Mouse (Mus musculus): ENCODE data around the gene Tent5c. TPM values are rescaled to one million over a fixed set of nuclear protein-coding genes. Genes with fewer than 3 reads are reported as not detected.

The Tent5c gene
- 1.1 TPM for polyA plus RNA-seq (2015; fragmentation: Illumina TruSeq; extraction: RNeasy Lipid Tissue Mini Kit (QIAGEN cat#74804); ENCODE audit: low read depth, low replicate concordance)

DNA sequence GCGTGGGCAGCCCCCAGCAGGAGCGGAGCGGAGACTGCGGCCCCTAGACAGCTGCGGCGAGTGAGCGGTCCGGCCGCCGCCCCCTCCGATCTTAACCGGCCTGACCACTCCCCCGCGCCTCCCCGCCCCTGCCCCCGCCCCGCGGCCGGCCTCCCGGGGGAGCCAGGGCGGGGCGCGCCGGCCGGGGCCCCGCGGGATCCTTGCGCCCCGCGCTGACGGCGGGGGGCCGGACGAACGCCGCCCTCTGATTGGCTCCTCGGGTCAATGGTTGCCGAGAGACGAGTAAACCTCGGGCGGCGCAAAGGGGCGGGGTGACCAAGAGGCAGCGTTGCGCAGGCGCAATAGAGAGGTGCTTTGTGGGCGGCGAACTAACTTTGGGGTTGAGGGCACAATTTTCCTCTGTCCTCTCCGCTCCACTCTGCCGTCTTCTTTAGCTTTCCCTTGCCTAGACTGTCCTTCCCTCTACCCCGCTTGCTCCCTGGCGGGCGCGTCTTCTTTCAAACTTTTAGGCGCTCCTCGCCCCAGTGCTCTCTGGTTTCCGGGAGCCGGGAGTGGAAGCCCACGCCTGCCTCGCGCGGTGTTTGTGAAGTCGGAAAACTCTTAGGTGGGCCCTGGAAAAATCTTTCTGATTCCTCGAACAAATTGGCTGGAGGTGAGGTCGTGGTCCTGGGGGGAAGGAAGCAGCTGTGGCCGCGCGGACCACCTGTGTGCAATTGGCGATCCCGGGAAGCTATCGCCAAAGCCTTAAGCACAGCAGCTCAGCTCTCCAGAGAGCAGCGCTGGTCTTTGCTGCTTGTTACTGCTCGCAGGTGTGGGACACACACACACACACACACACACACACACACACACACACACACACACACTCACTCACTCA lies at the start of gene Tent5c:
Gene Tent5c (minus strand): TSS at position 192 of the 877 bp plus-strand sequence.

Other genes with a start within 250 kb of the Tent5c start
- gene Man1a2, start 196.2 kb upstream of the Tent5c start, polyA plus RNA-seq (2015; fragmentation: Illumina TruSeq; extraction: RNeasy Lipid Tissue Mini Kit (QIAGEN cat#74804); ENCODE audit: low read depth, low replicate concordance), result 39.5 TPM